Mouse (Mus musculus) stomach, embryonic 14.5 days (tissue): ENCODE data around the gene Trmt112. TPM values are rescaled to one million over a fixed set of nuclear protein-coding genes. Genes with fewer than 3 reads are reported as not detected.
"Not testable (repeated sequence)": the region's sequence is repeated elsewhere in the genome, so short reads cannot be mapped to it uniquely, and the experiment has no call there.

ENCODE experiments used
- ATAC-seq: fragments of 200-750 bp; cut with Nextera tagmentation; 2 replicates; pipeline ENCODE4 v1.8.0; 2017; ENCODE audit warnings: low read depth, moderate TSS enrichment; ENCODE audit not compliant: insufficient number of reproducible peaks, insufficient read depth, low FRiP score
- H3K27ac ChIP-seq: fragments of 300-500 bp; sonication (generic); 2 replicates; pipeline ENCODE4 v1.5.1; 2014; ENCODE audit warnings: mild to moderate bottlenecking, low read length, moderate library complexity, mixed read lengths
- H3K27me3 ChIP-seq: fragments of 300-500 bp; sonication (generic); 2 replicates; pipeline ENCODE4 v1.6.1; 2014; ENCODE audit warnings: low read length, control low read depth, mixed read lengths; ENCODE audit not compliant: control insufficient read depth, insufficient read depth
- H3K36me3 ChIP-seq: fragments of 300-500 bp; sonication (generic); 2 replicates; pipeline ENCODE4 v1.6.1; 2014; ENCODE audit warnings: mild to moderate bottlenecking, control low read depth, low read length, moderate library complexity, mixed read lengths; ENCODE audit not compliant: control insufficient read depth, insufficient read depth
- H3K4me1 ChIP-seq: fragments of 300-500 bp; sonication (generic); 2 replicates; pipeline ENCODE4 v1.6.1; 2014; ENCODE audit warnings: low read length, control low read depth, mixed read lengths; ENCODE audit not compliant: control insufficient read depth, insufficient read depth
- H3K4me2 ChIP-seq: fragments of 300-500 bp; sonication (generic); replicated peaks from 2 replicates; pipeline ENCODE4 v1.6.1; 2014; ENCODE audit warnings: low read depth, low read length, control low read depth
- H3K4me3 ChIP-seq: fragments of 300-500 bp; sonication (generic); 2 replicates; pipeline ENCODE4 v1.5.1; 2014; ENCODE audit warnings: low read depth, low read length, control low read depth
- H3K9ac ChIP-seq: fragments of 300-500 bp; sonication (generic); replicated peaks from 2 replicates; pipeline ENCODE4 v1.6.1; 2014; ENCODE audit warnings: low read depth, mild to moderate bottlenecking, control low read depth, low read length, moderate library complexity, mixed read lengths
- H3K9me3 ChIP-seq: fragments of 300-500 bp; sonication (generic); 2 replicates; pipeline ENCODE4 v1.6.1; 2016; ENCODE audit warnings: low read depth, low read length, control low read depth; ENCODE audit not compliant: control insufficient read depth
- WGBS: fragments of 180-500 bp; shearing (Covaris S2); extraction: QIAGEN DNeasy Blood & Tissue Kit; methylation state at CpG from one replicate; pipeline ENCODE4 v1.1.7; 2014; 5-methylcytosine and 5-hydroxymethylcytosine counted together
- polyA plus RNA-seq: library from polyadenylated mRNA; unstranded; fragments of >200 nt; fragmentation: Nextera tagmentation; extraction: Ambion mirVana; gene quantifications from 2 replicates; pipeline ENCODE4 v1.2.1, GENCODE M21; 2014

Gene Trmt112
- polyA plus RNA-seq, 1 experiment from 2014 or later = 158 TPM

DNA sequence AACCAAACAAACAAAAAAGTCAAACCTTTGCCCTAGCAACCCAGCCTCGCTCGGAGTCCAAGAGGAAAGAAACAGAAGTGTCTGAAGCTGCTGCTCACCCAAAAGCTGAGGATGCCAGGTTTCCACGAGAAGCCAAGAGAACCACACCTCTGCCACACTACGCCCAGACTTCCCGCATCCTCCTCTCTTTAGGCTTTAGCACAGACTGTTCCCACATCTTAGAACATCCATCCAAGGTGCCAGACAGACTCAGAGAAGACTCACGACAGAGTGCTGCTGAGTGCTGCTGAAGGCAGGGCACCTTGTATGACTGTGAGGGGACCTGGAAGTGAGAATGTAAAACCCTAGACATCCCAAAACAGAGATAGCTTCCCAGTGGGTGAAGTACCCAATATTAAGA lies 33.7 kb upstream of the Trmt112 start:
- no peak for ATAC-seq
- Histone ChIP-seq H3K4me3 (no peak overlapping the region), H3K36me3 (no peaks in the 10 kb centered on the region), H3K27ac (no peak overlapping the region), H3K27me3 (no peaks in the 10 kb centered on the region), H3K9ac (no peak overlapping the region), H3K4me1 (no peaks in the 10 kb centered on the region), H3K4me2 (no peak overlapping the region), H3K9me3 (peaks cover 3% of the 10 kb centered on the region; the same call in 1 of the 2 replicates)
- 84% methylated on average over 6 of the region's 6 CpGs for WGBS

DNA sequence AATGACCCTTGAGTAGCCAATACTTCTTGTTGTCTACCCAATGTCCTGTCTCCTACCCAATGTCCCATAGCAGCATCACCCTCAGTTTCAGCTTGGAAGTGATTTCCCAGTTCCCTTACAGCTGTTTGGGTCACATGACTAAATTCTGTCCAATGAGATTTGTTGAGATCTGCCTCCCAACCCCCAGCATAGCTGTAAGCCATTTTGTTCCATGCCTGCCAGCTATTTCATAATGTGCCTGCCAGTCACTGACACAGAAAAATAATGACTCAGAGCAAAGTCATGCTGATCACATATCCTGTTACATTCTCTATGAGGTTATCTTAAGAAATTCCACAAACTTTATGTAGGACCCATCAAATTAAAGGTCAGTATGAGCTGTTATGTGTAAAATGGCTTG lies 32.7 kb upstream of the Trmt112 start:
- H3K9ac ChIP-seq = no peak overlapping the region
- H3K4me2 ChIP-seq = no peak overlapping the region
- no peaks in the 10 kb centered on the region for H3K4me1 ChIP-seq
- H3K4me3 ChIP-seq = no peak overlapping the region
- no peak for ATAC-seq
- no peaks in the 10 kb centered on the region for H3K27me3 ChIP-seq
- H3K9me3 ChIP-seq = peaks cover 3% of the 10 kb centered on the region; the same call in 1 of the 2 replicates
- H3K27ac ChIP-seq = no peak overlapping the region
- no peaks in the 10 kb centered on the region for H3K36me3 ChIP-seq

- WGBS = 82% methylated on average over 4 of the region's 4 CpGs
- ATAC-seq = no peak
- Histone ChIP-seq H3K9me3 (peaks cover 3% of the 10 kb centered on the region; the same call in 1 of the 2 replicates), H3K27ac (no peak overlapping the region), H3K9ac (no peak overlapping the region), H3K4me1 (no peaks in the 10 kb centered on the region), H3K4me3 (no peak overlapping the region), H3K27me3 (no peaks in the 10 kb centered on the region), H3K4me2 (no peak overlapping the region), H3K36me3 (no peaks in the 10 kb centered on the region)
Measured at GRCm38 (mm10) chr19:6877965-6878364, 31.5 kb upstream of the Trmt112 start.

DNA sequence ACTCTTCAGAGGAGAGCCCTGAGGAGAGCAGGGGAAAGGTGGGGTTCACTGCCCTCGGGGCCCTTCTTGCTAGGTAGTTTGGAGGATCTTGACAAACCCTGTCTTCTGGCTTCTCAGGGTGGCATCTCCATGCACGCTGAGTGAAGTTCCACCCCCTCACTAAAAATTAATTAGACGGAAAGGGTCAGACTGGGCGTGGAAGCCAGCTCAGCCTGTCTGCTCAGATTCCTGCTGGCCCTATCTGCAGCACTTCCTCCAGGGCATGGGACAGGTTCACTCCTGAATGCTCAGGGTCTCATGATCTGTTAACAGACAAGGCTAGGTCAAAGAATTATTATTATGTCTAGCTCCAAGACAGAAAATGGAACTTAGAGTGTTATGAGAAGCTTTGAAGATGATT lies 17.0 kb upstream of the Trmt112 start:
- H3K9me3 ChIP-seq = no peaks in the 10 kb centered on the region
- H3K4me1 ChIP-seq = no peaks in the 10 kb centered on the region
- no peak for ATAC-seq
- H3K4me2 ChIP-seq = no peak overlapping the region
- WGBS = 59% methylated on average over 4 of the region's 4 CpGs
- no peaks in the 10 kb centered on the region for H3K36me3 ChIP-seq
- no peaks in the 10 kb centered on the region for H3K27me3 ChIP-seq
- no peak overlapping the region for H3K9ac ChIP-seq
- H3K4me3 ChIP-seq = no peak overlapping the region
- no peak overlapping the region for H3K27ac ChIP-seq

DNA sequence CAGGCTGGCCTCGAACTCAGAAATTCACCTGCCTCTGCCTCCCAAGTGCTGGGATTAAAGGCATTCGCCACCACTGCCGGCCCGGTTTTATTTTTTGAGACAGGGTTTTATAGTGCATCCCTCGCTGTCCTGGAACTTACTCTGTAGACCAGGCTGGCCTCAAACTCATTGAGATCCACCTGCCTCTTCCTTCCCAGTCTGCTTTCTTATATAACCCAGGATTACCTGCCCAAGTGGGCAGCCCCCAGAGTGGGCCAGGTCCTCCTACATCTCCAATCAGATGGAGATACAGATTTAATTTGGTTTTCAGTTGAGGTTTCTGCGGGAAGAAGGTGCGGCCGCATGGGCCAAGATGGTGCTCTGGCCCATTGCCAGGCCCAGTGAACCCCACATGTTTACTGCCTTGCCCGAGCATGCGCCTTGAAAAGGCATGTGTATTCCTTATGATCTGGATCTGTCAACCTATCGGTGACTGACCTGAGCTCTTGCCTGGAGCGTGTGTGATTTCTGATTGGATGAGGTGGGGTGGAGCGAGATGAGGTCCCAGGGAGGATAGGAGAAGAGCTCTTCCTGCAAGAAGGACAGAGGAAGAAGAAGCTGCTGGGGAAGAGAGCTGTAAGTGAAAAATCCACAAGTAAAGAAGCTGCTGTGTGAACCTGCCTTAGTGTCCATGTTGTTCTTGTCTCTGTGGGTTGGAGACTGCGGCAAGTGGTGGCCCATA lies 15.6 kb upstream of the Trmt112 start:
- WGBS = 92% methylated on average over 14 of the region's 14 CpGs
- ATAC-seq = no peak
- H3K36me3 ChIP-seq = no peaks in the 10 kb centered on the region

DNA sequence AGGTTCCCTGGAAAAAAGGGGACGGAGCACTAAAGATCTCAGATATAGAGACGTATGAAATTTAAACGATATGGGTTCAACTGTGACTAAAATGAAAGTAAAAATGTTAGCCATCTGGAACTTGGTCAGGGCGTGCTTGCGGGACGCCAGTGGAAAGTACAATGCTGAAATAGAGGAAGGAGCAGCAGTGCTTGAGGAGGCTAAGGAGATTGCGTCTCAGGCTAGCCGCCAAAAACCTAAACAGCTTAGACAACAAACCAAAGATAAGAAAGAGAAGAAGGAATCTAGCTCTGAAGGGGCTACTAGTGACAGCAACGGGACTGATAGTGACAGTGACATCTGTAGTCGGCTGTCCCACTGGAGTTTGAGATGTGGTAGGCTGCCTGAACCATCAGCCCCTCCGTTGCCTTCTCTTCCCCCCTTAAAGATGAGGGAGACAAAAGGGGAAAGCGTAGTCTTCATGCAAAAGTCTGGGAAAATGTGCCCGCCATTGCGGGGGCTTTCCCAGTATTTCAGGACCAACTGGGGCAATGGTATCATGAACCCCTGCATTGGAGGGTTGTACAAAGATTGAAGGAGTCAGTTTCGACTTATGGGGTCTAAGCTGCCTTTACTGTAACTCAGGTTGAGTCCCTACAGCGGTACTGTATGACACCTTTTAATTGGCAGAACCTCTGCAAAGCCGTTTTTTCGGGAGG lies 13.7 kb upstream of the Trmt112 start:
- not testable (repeated sequence) for H3K9me3 ChIP-seq, H3K4me3 ChIP-seq, H3K4me1 ChIP-seq, H3K36me3 ChIP-seq, H3K27me3 ChIP-seq, ATAC-seq, H3K27ac ChIP-seq, H3K4me2 ChIP-seq, H3K9ac ChIP-seq
- WGBS = 88% methylated on average over 18 of the region's 18 CpGs

More for the DNA sequence above, 15.6 kb upstream of the Trmt112 start:
- Histone ChIP-seq H3K9ac (no peak overlapping the region), H3K4me1 (no peaks in the 10 kb centered on the region), H3K27ac (no peak overlapping the region), H3K27me3 (no peaks in the 10 kb centered on the region), H3K4me2 (no peak overlapping the region), H3K9me3 (no peaks in the 10 kb centered on the region), H3K4me3 (no peak overlapping the region)

- no peaks in the 10 kb centered on the region for H3K36me3 ChIP-seq
- no peaks in the 10 kb centered on the region for H3K4me1 ChIP-seq
- no peak overlapping the region for H3K9ac ChIP-seq
- no peak for ATAC-seq
- WGBS = 80% methylated on average over 4 of the region's 4 CpGs
- no peak overlapping the region for H3K27ac ChIP-seq
- no peaks in the 10 kb centered on the region for H3K27me3 ChIP-seq
- H3K4me2 ChIP-seq = no peak overlapping the region
- H3K4me3 ChIP-seq = no peak overlapping the region
- peaks cover 3% of the 10 kb centered on the region; the same call in 1 of the 2 replicates for H3K9me3 ChIP-seq
Measured at GRCm38 (mm10) chr19:6899641-6900040, 9.9 kb upstream of the Trmt112 start.

- H3K27ac ChIP-seq = no peak overlapping the region
- H3K27me3 ChIP-seq = no peaks in the 10 kb centered on the region
- peaks cover 7% of the 10 kb centered on the region; the same call in 1 of the 2 replicates for H3K4me1 ChIP-seq
- H3K4me2 ChIP-seq = no peak overlapping the region
- peaks cover 17% of the 10 kb centered on the region for H3K36me3 ChIP-seq
- H3K9me3 ChIP-seq = peaks cover 3% of the 10 kb centered on the region; the same call in 1 of the 2 replicates
- H3K9ac ChIP-seq = no peak overlapping the region
- 93% methylated on average over 1 of the region's 1 CpGs for WGBS
- H3K4me3 ChIP-seq = no peak overlapping the region
- ATAC-seq = no peak
Measured at GRCm38 (mm10) chr19:6903031-6903430, 6.5 kb upstream of the Trmt112 start.
